Mouse (Mus musculus): ENCODE results near the gene Adcy7.

Adcy7 gene

DNA sequence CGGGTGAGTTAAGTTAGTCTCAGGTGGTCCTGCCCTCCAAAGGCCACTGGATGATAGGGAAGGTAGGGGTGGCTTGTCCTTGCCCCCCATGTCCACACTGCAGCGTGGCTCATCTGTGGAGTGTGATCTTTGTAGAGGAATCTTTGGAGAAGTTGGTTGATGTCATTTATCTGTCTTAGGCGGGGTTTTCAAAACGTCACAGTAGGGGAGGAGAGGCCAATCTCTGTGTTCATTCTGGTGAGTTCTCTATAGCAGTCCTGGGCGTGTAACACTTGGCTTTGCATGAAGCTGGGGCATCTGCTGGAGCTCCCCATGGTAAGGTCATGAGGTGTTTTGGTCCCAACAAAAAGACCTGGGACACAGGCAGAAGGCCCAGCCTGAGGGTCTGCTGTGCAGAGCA is 1.9 kb downstream of the Adcy7 start:
- DNase-seq: no peak

GRCm38 (mm10) chr8:88279220-88279619 is 7.0 kb downstream of the Adcy7 start:
- no peak for DNase-seq

- no peak for DNase-seq
These were observed 7.5 kb downstream of the Adcy7 start for GRCm38 (mm10) chr8:88279670-88280069.

GRCm38 (mm10) chr8:88280904-88281303 is 8.7 kb downstream of the Adcy7 start:
- no peak for DNase-seq

- no peak for DNase-seq
These were observed 10.5 kb downstream of the Adcy7 start for GRCm38 (mm10) chr8:88282684-88283083.

DNA sequence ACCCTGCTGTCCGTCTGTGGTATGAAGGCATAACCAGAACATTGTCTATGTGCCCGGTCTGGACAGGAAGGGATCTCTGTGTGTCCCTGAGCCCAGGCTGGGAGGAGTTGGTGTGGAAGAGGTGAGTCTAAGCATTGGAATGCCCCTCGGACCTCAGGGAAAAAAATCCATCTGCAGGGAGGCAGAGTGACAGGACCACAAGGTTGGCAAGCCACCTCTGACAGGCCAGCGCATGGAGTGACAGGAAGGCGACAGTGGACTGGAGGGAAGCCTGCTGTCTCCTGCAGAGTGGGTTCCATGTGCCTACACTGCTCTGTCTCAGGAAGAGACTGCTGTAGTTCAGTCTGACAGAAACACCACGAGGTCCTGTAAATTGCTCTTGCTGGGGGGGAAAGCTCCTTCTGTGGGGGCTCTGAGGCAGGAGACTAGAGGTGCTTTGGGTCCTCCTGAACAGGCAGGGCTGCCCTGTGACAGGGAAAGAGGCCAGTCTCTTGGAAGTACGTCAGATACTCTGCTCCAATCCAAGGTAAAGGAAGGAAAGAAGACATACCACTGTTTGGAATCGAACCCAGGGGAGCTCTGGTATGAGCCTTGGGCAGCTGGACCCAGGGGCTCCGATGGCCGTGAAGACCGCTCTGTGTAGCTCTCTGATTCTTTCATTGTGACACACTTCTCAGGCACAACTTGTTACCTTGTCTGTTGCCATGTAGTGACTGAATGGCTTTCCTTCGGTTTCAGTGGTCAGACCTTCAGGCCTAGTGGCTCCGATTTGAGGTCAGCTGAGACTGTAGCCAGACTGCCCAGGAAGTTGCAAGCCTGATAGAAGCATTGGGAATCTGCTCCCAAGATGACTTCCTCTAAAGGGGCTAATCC is 11.3 kb downstream of the Adcy7 start:
- DNase-seq: no peak

- DNase-seq: no peak
These were observed 12.5 kb downstream of the Adcy7 start for GRCm38 (mm10) chr8:88284738-88285137.

- DNase-seq: no peak
These were observed 13.5 kb downstream of the Adcy7 start for GRCm38 (mm10) chr8:88285469-88286356.

GRCm38 (mm10) chr8:88286421-88286960 is 14.3 kb downstream of the Adcy7 start:
- DNase-seq: no peak

DNA sequence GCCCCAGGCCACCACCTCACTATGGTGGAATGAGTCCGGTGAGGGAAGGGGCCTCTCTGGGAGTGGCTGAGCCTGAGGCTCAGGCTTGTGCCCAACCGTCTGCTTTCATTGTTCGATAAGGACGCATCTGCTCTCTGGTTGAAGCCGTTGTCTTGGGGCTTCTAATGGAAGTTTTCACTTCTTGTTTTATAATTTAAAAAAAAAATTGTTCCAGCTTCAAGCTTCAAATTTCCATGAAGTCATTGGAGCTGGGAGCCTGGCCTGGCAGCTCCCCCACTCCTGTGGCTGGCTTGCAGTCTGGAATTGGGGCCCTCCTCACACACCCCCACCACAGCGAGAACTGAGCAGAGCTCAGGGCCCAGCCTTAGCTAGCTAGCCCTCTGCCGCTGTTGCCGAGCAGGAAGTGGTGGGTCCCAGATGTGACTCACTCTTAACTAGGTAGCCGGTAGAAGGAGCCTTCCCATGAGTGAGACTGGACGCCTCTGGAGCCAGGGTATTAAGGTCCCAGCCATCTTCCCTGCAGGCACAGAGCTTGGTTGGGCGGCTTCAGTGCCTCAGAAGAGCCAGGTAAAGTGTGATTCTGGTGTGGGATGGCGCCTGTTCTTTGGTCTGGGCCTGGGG is 16.5 kb downstream of the Adcy7 start:
- no peak for DNase-seq

DNA sequence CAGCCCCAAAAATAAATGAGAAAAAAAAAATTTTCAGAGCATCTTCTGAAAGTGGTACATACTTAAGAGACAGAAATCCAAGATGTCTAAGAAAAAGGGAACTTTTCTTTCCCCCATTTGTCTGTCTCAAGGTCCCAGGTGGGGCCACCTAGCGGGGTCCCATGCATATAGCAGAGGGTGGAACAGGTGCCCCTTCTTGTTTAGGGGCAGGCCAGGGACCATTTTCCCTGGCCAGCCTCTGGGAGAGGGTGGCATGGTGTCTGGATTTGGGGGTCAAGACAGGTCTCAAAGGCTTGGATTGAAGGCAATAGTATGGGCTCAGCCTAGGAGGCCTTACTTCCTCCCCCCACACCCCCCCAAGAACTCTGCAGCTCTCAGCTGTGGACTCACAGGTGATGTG is 17.7 kb downstream of the Adcy7 start:
- no peak for DNase-seq

DNA sequence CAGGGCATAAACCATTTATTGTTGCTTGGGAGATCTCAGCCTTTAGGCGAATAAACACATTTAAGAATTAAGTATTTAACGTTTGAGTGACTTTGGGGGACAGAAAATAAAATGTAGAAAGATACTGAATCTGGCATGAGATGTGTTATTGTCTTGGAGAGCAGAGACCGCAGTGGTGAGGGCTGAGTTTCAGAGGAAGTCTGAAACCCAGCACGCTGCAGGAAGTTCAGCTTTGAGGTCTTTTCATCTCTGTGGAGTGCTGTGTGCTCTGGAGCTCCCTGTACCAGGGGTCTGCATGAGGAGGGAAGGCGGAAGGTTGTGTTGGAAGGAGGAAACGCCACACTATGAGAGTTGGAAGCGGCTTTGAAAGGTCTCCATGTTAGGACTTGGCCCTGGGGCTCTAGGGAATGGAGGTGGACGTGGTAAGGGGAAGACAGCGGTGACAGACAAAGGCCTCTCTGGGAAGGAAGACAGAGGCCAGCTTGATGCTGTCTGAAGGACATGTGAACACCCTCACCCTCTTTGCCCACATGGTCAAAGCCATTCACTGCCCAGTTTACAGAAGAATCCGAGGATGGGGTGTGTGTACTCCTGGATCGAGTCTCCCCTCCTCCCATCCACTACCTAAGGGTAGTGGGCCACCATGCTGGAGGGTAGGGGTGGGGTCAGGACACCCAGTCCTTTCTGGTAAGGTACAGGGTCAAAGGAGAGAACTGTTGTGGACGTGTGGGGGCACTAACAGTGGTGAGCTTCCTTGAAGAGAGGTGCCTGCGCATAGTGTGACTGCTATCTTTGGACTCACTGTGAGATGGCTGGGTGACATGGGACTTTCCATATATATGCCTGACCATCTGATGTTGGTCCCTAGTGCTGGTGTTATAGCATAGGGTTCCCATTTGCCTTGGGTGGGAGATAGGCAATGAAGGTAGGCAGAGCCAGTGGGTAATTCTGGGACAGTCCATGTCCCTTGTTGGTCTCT is 18.4 kb downstream of the Adcy7 start:
- no peak for DNase-seq

DNA sequence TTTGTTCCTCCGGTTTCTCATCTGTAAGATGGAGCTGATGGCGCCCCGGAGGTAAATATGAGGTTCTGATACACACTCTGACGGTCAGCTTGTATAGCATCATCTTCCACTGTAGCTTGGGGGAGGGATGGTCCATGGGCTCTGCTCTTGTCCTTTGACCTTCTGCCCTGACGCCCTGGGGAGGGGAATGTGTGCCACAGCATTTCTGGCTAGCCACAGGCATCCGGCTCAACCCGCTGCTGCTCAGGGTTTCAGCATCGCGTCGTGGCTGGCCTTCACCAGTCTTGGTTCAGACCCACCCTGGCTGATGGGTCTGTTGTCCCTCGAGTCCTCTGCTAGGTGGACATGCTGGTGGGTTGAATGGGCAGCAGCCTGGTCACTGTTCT is 19.1 kb downstream of the Adcy7 start:
- DNase-seq: no peak

GRCm38 (mm10) chr8:88292926-88293325 is 20.7 kb downstream of the Adcy7 start:
- no peak for DNase-seq

GRCm38 (mm10) chr8:88293590-88294356 is 21.6 kb downstream of the Adcy7 start:
- DNase-seq: no peak

GRCm38 (mm10) chr8:88294977-88295376 is 22.8 kb downstream of the Adcy7 start:
- no peak for DNase-seq

DNA sequence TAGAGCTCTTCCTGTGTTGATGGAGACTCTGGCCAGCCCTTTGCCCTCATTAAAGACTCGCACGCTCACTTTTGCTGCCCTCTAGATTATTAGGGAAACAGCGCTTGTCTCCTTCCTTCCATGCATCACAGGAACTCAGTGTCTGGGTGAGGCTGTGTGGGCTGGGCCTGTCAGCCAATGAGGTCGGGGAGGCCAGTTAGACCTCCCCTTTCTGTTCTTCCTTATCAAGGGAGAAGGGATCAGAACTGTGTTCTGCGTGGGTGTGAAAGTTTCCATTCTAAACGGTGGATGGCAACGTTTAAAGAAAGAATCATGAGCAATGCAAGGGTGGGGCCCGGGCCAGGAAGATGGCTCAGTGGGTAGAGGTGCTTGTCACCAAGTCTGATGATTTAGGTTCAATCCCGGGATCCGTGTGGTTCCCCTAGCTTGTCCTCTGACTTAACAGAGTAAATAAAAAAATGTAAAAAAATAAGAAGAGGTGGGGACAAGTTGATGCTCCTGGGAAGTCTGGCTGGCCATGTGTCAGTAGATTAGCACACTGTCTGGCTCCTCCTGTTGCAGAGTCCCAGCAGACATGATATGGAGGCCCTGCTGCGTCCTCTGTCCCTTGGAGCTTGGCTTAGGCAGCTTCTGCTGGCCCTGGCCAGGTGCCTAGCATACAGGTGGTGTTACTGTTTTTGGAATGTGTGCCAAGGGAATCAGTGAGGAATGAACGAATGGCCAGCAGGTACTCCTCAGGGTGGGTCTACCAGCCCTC is 26.0 kb downstream of the Adcy7 start:
- peak; percentile 70 to 76 for DNase-seq

GRCm38 (mm10) chr8:88298733-88299103 is 26.5 kb downstream of the Adcy7 start:
- DNase-seq: no peak

- no peak for DNase-seq
These were observed 27.9 kb downstream of the Adcy7 start for GRCm38 (mm10) chr8:88299907-88300603.

All from cerebellum, postnatal 14 days (tissue).